Mouse (Mus musculus) brain, embryonic 14.5 days (tissue): ENCODE data around the gene Hist2h2aa2.

Experiments used
- CTCF ChIP-seq: fragments of 200-500 bp; IDR thresholded peaks from 2 replicates; pipeline ENCODE4 v1.5.1; 2012; ENCODE audit warnings: inconsistent platforms, mild to moderate bottlenecking, moderate library complexity, borderline replicate concordance; ENCODE audit not compliant: insufficient read depth, insufficient read length; ENCODE audit errors: extremely low read depth
- POLR2A ChIP-seq: fragments of 200-500 bp; IDR thresholded peaks from 2 replicates; pipeline ENCODE4 v1.6.1; 2012; ENCODE audit warnings: mild to moderate bottlenecking, inconsistent platforms, borderline replicate concordance; ENCODE audit not compliant: poor library complexity, insufficient read depth, insufficient read length, severe bottlenecking; ENCODE audit errors: extremely low read depth

GRCm38 (mm10) chr3:96264404-96264949 is 24.4 kb upstream of the Hist2h2aa2 start:
- TF ChIP-seq POLR2A, result no peak
- TF ChIP-seq CTCF, result no peak
